8 mouse cellular contexts compared by ENCODE assay signal in genomic region chr12:59012710-59013091, GRCm38 (mm10). TPM values are rescaled to one million over a fixed set of nuclear protein-coding genes. Genes with fewer than 3 reads are reported as not detected.
DNase-seq lines count a peak whose midpoint lies in the region; TF ChIP-seq lines count a peak whose summit lies in the region.

No protein-coding gene starts in this region.

- H3K27me3 ChIP-seq in kidney, adult 2 months (replicated peaks; ENCODE audit: control insufficient read depth, insufficient read depth, low read length) = no peaks in the 10 kb centered on the region
- H3K27me3 ChIP-seq in liver, adult 2 months (ENCODE audit: control insufficient read depth, insufficient read depth, low read length) = no peaks in the 10 kb centered on the region
- H3K27me3 ChIP-seq in small intestine, adult 2 months (ENCODE audit: control insufficient read depth, insufficient read depth, low read length) = no peaks in the 10 kb centered on the region

- peaks cover 18% of the 10 kb centered on the region; the same call in 1 of the 2 replicates for H3K79me2 ChIP-seq in liver, adult 2 months (ENCODE audit: control insufficient read depth, insufficient read depth, low read length)

- peak overlapping the region; percentile 64 for H3K27ac ChIP-seq in kidney, adult 2 months (ENCODE audit: insufficient read depth, low read depth, low read length)
- peak overlapping the region; percentile 54 for H3K27ac ChIP-seq in liver, adult 2 months (replicated peaks; ENCODE audit: insufficient read depth, low read depth, low read length)
- H3K27ac ChIP-seq in small intestine, adult 2 months (ENCODE audit: insufficient read depth, low read depth, low read length) = peak overlapping the region; percentile 95

- intact Hi-C loops in gastrocnemius, postnatal 14 days (cut with DNase I; ENCODE audit: low total_unique reads) = no loop called here

- DNase-seq in kidney, adult 2 months = no peak
- no peak for DNase-seq in kidney, postnatal 36 days
- peak; percentile 36 for DNase-seq in Muller cell, postnatal 12 days (ENCODE audit: inconsistent ontology term)
- peak; percentile 21 for DNase-seq in forelimb bud, embryonic 11.5 days (ENCODE audit: low read depth, low spot score)
- no peak for DNase-seq in liver, adult 2 months (ENCODE audit: extremely low read depth, low read depth, low spot score)
- no peak for DNase-seq in gastrocnemius, postnatal 14 days
- no peak for DNase-seq in T-cell, adult 2 months (ENCODE audit: low spot score)

- WGBS in kidney, adult 2 months = under 1% methylated on average over 7 of the region's 7 CpGs
- WGBS in liver, adult 2 months = under 1% methylated on average over 7 of the region's 7 CpGs
- WGBS in small intestine, adult 2 months = 2% methylated on average over 7 of the region's 7 CpGs

- H3K4me1 ChIP-seq in kidney, adult 2 months (ENCODE audit: control insufficient read depth, insufficient read depth, low read length) = no peaks in the 10 kb centered on the region
- H3K4me1 ChIP-seq in liver, adult 2 months (ENCODE audit: control insufficient read depth, insufficient read depth, low read length) = peaks cover 15% of the 10 kb centered on the region
- peaks cover 5% of the 10 kb centered on the region; the same call in 1 of the 2 replicates for H3K4me1 ChIP-seq in small intestine, adult 2 months (ENCODE audit: control insufficient read depth, insufficient read depth, insufficient read length, low read length)

- peak overlapping the region; percentile 33 for H3K4me3 ChIP-seq in kidney, adult 2 months (ENCODE audit: insufficient read depth, low read depth, low read length)
- peak overlapping the region; percentile 78 for H3K4me3 ChIP-seq in liver, adult 2 months (ENCODE audit: insufficient read depth, low read depth, low read length)
- no peak overlapping the region for H3K4me3 ChIP-seq in small intestine, adult 2 months (ENCODE audit: low read depth, low read length)

- peak overlapping the region; percentile 64 for H3K9ac ChIP-seq in liver, adult 2 months (ENCODE audit: low read depth, low read length)

- no peak for TF ChIP-seq POLR2A in kidney, adult 2 months (IDR thresholded peaks at IDR 0.05; ENCODE audit: low read depth, low read length)
- TF ChIP-seq POLR2A in liver, adult 2 months (IDR thresholded peaks at IDR 0.05; ENCODE audit: extremely low read depth, insufficient read depth, low read length) = no peak
- no peak for TF ChIP-seq POLR2A in small intestine, adult 2 months (IDR thresholded peaks at IDR 0.05; ENCODE audit: low read depth, low read length)

- TF ChIP-seq CTCF in kidney, adult 2 months (conservative IDR thresholded peaks at IDR 0.05; ENCODE audit: insufficient read depth, insufficient read length, low read depth, low read length) = no peak
- TF ChIP-seq CTCF in liver, adult 2 months (IDR thresholded peaks at IDR 0.05; ENCODE audit: low read depth, low read length) = no peak
- TF ChIP-seq CTCF in small intestine, adult 2 months (IDR thresholded peaks at IDR 0.05; ENCODE audit: extremely low read depth, insufficient read length, insufficient replicate concordance, low read depth, low read length) = no peak

- H3K36me3 ChIP-seq in kidney, adult 2 months (ENCODE audit: control insufficient read depth, insufficient read depth, low read length) = no peaks in the 10 kb centered on the region; the same call in 1 of the 2 replicates
- no peaks in the 10 kb centered on the region; the same call in 1 of the 2 replicates for H3K36me3 ChIP-seq in liver, adult 2 months (ENCODE audit: control insufficient read depth, insufficient read depth, low read length)
- peaks cover 3% of the 10 kb centered on the region; the same call in 1 of the 2 replicates for H3K36me3 ChIP-seq in small intestine, adult 2 months (ENCODE audit: control insufficient read depth, insufficient read depth, low read length)

RNA-seq across cellular contexts. Expression of gene Gemin2, which starts 0.5 kb away (rescaled TPM):
- polyA plus RNA-seq in kidney, adult 2 months (2012; rRNA removed) = 2.3 and 2.9 TPM in 2 replicates
- 11.5 and 15.9 TPM in 2 replicates for total RNA-seq in liver, adult 2 months (2014; rRNA removed)
- polyA plus RNA-seq in liver, adult 2 months (2012; rRNA removed) = 3.7 and 4.8 TPM in 2 replicates
- polyA plus RNA-seq in small intestine, adult 2 months (2012; rRNA removed) = 0.74 and 1.1 TPM in 2 replicates
- total RNA-seq in gastrocnemius, postnatal 14 days (2021) = 1 to 10 TPM; 4.6 to 5.1 TPM

RNA-seq across cellular contexts. Expression of gene Sec23a, which starts 0.9 kb away (rescaled TPM):
- polyA plus RNA-seq in kidney, adult 2 months (2012; rRNA removed) = 13.0 and 13.2 TPM in 2 replicates
- total RNA-seq in liver, adult 2 months (2014; rRNA removed) = 78.0 and 96.3 TPM in 2 replicates
- 23.7 and 25.2 TPM in 2 replicates for polyA plus RNA-seq in liver, adult 2 months (2012; rRNA removed)
- 9.7 and 26.3 TPM in 2 replicates for polyA plus RNA-seq in small intestine, adult 2 months (2012; rRNA removed)
- 10 to 100 TPM; 42.9 to 43.4 TPM for total RNA-seq in gastrocnemius, postnatal 14 days (2021)

RNA-seq across cellular contexts. Expression of gene Trappc6b, which starts 48.6 kb away (rescaled TPM):
- polyA plus RNA-seq in kidney, adult 2 months (2012; rRNA removed) = 87.0 and 87.3 TPM in 2 replicates
- 34.2 and 37.6 TPM in 2 replicates for total RNA-seq in liver, adult 2 months (2014; rRNA removed)
- 63.9 and 68.0 TPM in 2 replicates for polyA plus RNA-seq in liver, adult 2 months (2012; rRNA removed)
- polyA plus RNA-seq in small intestine, adult 2 months (2012; rRNA removed) = 30.0 and 56.7 TPM in 2 replicates
- 10 to 100 TPM; 29.9 to 33.7 TPM for total RNA-seq in gastrocnemius, postnatal 14 days (2021)

RNA-seq across cellular contexts. Expression of gene Pnn, which starts 54.0 kb away (rescaled TPM):
- 8.2 and 10.4 TPM in 2 replicates for polyA plus RNA-seq in kidney, adult 2 months (2012; rRNA removed)
- 7.3 and 9.9 TPM in 2 replicates for total RNA-seq in liver, adult 2 months (2014; rRNA removed)
- 4.7 and 8.6 TPM in 2 replicates for polyA plus RNA-seq in liver, adult 2 months (2012; rRNA removed)
- polyA plus RNA-seq in small intestine, adult 2 months (2012; rRNA removed) = 5.2 and 8.9 TPM in 2 replicates
- 10 to 100 TPM; 14.9 to 18.2 TPM for total RNA-seq in gastrocnemius, postnatal 14 days (2021)

Comparison
In these comparisons a context has a peak if more than half of its experiments do, and no peak if none do; other contexts are left out.
1. DNase-seq: peak in Muller cell, postnatal 12 days (single experiment) and forelimb bud, embryonic 11.5 days (single experiment); none in kidney, adult 2 months (single experiment), kidney, postnatal 36 days (0 of 2), liver, adult 2 months (single experiment), gastrocnemius, postnatal 14 days (single experiment) and T-cell, adult 2 months (single experiment).
2. Peak in every context shown above with its lines, with median percentiles within 50 percentile points of each other: H3K27ac ChIP-seq.